Mouse (Mus musculus) liver, adult (tissue): ENCODE data around the gene Ddx46.

Experiments used
- GATA4 ChIP-seq: IDR thresholded peaks from 2 replicates; pipeline ENCODE4 v1.6.1; 2014; ENCODE audit warnings: mild to moderate bottlenecking, low read length; ENCODE audit not compliant: insufficient replicate concordance

Gene Ddx46

DNA sequence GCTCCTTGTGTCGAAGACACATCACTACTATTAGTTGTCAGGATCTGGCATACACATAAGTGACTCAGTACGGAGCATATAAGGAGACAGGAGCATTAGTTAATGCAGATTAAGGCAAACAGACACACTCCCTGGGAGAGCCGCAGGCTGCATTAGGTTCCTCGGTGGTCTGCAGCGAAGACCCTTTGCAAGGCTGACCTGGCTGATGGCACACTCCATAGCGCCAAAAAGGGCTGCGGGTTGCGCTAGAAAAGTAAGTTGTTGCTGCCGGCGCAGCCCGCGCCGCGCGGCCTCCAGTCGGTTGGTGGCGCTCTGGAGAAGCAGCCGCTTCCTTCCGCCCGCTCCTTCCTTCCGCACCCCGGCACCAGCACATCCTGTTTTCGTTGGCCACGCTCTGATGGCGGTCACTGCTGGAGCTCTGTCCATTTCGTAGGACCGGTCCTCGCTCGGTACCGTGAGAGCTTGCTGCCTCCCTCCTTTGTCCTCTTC, at the start of gene Ddx46:
Gene Ddx46, plus strand, starts transcription at position 389 of the 489 bp plus-strand sequence.
- TF ChIP-seq GATA4, result peak; percentile 41; the same call in 1 of the 2 replicates

DNA sequence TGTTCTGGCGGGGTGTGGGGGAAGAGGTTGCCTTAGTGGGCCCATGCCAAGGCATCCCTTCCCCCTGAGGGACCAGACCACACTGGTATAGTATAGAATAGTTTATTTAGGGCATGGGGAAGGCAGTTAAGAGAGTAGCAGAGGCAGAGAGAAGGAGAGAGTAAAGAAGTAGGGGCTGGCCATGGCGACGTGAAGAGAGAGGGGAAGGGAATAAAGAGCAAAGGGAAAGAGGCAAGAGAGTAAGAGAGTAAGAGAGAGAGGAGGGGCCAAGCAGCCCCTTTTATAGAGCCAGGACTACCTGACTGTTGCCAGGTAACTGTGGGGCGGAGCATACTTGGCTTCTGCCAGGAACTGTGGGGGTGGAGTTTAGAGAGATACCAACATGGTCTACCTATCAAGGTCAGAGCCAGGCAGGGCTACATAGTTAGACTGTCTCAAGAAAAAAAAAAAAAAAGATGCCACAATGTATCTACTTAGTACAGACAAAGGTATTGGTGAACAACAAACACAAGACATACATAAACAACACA, 42.8 kb upstream of the Ddx46 start:
- no peak for TF ChIP-seq GATA4

DNA sequence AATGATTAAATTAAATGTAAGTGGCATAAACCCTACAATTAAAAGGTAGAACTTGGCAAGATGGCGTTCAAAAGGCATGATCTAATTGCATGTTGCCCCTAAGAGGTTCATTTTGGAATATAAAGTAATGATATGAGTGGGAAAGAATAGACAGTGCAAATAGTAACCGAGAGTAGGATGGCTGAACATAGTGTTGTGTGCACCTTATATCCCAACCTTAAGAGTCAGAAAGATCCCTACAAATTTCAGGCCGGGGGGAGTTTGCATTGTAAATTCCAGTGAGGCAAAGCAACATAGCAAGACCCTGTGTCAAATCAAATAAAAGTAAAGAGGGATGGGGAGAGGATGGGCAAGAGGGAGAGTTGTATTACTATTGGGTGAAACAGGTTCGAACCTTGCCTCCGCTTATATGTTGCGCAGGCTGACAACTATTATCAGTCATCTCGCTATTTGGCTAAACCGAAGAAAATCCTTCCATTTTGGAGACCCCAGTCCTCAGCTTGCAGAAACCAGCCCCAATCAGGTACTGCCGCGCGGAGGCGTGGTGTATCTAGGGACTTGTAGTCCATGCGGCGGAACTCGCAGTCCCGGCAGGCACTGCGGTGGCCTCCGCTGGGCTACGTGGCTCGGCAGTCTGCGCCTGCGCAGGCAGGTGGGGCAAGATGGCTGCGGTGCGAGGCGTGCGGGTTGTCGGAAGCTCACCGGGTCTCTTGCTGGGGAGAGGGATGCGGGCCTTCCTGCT, 42.1 kb upstream of the Ddx46 start:
- 0 out of 2 replicates have a peak, but pooled peaks have one; percentile 14 for TF ChIP-seq GATA4

DNA sequence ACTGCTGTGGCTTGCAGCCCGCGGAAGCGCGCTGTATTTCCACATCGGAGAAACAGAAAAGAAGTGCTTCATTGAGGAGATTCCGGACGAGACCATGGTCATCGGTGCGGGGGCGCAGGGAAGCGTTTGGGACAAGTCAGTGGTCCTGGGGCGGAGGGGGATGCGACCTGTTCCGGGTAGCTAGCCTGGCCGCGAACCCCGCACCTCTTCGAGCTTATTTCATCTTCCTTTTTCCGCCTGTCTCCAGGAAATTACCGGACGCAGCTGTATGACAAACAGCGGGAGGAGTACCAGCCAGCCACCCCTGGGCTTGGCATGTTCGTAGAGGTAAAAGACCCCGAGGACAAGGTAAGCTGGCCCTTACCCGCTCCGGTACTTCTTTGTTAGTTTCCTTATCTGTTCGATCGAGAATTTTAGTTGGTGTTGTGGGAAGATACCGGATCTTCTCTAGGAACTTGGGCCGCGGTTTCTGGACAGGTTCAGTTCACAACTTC, 41.5 kb upstream of the Ddx46 start:
- TF ChIP-seq GATA4, result no peak

DNA sequence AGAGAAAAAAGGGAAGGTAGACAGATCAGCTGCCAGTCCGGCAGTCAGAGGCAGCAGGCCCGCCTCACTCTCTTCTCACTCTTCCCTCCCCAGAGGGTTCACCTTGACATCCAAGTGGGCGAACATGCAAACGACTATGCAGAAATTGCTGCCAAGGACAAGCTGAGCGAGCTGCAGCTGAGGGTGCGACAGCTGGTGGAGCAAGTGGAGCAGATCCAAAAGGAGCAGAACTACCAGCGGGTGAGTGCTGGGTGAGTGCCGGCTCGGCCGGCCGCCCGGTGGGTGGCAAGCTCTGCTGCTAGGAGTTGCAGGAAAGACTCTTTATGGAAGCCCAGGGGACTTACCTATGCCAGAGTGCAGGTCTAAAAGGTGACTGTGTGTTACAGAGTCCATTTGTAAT, 39.5 kb upstream of the Ddx46 start:
- TF ChIP-seq GATA4, result no peak

DNA sequence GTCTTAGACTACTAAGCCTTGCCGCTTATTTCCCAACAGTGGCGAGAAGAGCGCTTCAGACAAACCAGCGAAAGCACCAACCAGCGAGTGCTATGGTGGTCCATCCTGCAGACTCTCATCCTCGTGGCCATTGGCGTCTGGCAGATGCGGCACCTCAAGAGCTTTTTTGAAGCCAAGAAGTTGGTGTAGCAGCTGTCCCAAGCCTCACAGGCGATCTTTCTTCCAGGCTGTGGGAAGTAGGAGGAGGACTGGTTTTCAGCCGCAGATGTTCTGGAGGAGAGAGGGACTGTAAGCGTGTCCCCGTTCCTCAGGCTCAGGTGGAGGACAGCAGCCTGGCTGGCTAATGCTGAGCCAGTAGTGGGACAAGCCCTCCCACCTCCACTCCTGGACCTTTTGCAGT, 38.0 kb upstream of the Ddx46 start:
- no peak for TF ChIP-seq GATA4

DNA sequence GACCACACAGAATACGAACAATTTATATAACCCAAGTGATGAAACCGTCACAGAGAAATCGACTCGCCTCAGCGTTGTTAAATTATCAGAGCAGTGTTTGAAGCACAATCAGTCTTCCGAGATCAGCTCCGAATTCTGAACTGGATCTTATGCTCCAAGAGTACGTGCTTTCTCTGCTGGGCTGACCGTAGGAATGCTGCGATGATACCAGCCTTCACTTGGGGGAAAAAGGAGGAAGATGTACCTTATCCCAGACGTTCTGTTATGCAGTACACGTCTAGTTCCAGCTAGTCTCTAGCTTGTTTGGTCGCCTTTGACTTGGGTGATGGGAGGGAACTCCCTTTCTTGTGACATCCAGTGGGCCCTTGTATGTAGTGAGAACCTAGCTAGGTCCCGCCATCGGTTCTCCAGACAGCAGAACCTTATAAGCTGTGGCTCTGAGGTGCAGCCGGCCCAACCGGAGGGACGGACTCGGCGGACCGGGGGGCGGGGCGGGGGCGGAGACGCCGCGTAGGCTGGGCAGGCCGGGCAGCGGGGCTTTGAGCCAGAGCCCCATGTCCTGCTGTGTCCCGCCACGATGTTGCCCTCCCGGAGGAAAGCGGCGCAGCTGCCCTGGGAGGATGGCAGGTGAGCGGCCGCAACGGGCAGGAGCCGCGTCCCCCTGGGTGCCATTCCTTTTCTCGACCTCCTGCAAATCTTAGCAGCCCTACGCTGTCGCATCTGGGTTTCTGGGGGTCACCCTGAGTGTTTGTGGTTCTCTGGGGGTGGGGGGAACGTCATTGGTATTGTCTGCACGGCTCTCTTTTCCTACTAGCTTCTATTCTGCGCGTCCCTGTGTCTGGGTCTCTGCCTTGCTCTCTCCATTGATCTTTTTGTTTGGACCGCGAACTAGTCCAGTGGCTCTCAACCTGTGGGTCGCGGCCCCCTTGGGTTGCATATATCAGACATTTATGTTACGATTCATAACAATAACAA, 35.0 kb upstream of the Ddx46 start, which contains the start of gene B4galt7:
Gene B4galt7, plus strand, starts transcription at position 331 of the 975 bp plus-strand sequence.
- no peak for TF ChIP-seq GATA4

DNA sequence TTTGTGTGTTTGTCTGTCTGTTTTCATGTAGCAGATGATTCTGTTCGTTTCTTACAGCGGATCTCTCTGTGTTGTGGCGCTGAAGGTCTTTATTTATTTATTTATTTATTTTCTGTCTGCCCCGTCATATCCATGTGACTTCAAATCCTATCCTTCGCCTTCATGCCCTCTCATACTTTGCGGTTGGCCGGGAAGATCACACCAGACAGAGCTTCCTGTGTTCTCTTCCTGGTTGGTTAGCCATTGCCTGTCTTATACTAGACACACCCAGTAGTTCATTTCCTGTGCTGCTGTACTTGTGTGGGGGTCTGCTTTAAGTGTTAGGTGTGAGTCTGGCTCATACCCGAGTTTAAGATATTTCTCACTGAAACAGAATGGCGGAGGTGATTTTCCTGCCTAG, 34.2 kb upstream of the Ddx46 start:
- no peak for TF ChIP-seq GATA4

DNA sequence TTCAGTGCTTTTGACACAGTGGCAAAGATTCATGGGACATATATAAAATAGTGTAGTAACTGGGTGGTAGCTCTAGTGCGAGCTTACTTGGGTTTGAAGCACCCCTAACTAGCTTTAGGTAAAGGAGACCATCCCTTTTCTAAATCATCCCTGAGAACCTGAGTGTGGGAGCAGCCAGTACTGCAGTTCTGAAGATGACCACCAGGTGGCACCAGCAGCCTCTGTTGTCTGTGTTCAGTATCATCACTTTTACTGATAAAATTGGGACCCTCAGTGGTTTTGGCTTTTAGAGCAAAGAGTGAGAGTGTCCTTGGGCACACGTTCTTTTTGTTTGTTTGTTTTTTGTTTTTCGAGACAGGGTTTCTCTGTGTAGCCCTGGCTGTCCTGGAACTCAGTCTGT, 33.2 kb upstream of the Ddx46 start:
- TF ChIP-seq GATA4, result no peak

DNA sequence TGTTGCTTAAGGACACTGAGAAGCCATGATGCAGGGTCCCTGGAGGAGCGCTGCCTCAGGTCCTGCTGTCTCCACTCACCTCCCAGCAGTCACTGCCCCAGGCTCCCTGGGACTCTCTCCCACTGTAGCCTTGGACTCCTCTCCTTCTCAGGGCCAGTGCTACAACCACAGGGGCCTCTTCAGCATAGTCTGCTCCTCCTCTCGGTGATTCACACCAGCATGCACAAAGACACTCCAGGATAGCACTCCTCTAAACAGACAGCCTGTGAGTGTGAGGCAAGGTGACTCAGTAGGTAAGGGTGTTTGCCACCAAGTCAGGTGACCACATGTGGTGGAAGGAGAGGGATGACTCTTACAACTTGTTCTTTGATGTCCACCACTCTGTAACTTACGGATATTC, 30.2 kb upstream of the Ddx46 start:
- no peak for TF ChIP-seq GATA4

DNA sequence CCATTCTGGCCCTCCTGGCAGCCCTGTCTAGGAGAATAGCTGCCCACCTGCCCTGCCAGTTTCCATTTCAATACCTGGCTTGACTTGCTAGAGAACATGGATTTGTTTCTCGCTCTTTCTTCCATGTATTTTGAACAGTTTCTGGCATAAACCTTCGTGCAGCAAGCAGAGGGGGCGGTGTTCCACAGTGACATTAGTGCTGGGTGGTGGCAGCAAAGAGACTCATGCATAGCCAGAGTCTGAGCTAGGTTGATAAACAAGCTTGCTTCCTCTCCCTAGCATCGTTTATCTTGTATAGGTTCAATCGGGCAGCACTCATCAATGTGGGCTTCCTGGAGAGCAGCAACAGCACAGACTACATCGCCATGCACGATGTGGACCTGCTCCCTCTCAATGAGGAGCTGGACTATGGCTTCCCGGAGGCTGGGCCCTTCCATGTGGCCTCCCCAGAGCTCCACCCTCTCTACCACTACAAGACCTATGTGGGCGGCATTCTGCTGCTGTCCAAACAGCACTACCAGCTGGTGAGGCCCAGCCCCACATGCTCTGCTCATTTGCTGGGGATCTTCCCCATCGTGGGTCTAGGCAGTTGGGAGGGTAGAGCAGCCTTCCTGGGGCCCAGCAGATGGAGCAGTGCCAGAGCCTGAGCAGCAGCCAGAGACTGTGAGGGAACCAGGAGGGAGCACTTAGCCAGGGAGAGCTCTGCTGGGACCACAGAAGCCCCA, 27.8 kb upstream of the Ddx46 start:
- TF ChIP-seq GATA4, result no peak

DNA sequence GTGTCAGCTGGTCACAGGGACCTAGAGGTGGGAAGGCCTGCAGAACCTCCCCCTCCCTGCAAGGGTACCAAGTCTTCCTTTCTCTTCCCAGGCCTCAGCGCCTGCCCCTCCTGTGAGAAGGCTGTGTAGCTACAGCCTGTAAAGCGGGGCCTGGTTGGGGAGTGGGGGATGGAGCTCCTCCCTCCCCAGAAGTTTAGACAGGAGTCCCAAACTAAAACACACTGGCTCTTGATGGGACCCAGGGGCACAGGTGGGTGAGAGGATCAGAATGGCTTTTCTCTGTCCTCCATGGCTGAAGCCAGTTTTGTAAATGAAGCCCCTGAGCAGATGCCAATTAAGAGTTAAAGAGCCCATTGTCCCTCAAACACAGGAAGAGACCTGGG, 27.2 kb upstream of the Ddx46 start:
- no peak for TF ChIP-seq GATA4

DNA sequence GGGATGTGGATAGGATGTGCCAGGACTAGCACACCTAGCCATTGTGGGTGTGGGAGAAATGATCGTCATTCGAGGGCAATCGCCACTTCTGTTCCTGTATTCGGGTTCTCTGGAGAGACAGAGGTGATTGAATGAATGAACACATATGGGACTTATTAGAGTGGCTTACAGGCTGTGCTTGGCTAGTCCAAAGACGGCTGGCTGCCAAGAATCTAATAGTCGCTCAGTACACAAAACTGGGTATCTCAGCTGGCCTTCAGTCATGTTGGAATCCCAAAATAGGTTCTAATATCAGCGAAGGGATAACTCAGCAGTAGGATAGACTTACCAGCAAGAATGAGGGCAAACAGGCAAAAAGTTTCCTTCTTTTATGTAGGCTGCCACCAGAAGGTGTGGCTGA, 22.8 kb upstream of the Ddx46 start:
- TF ChIP-seq GATA4, result no peak

DNA sequence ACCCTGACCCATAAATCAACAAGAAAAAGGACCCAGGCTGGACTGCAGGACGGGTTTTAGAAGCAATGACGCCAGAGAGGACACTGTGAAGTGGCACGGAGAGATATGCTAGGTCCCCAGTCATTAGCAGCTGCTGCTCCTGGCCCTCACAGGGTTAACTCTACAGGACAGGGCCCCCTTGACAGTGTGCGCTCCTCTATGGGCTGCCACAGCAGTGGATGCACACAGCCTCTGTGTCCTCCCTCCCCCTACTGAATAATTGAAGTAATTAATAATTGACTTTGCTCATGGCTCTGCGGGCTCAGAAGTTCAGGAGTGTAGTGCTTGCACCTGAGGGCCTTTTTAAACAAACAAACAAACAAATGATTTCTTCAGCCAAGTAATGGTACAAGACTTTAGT, 21.4 kb upstream of the Ddx46 start:
- TF ChIP-seq GATA4, result no peak

DNA sequence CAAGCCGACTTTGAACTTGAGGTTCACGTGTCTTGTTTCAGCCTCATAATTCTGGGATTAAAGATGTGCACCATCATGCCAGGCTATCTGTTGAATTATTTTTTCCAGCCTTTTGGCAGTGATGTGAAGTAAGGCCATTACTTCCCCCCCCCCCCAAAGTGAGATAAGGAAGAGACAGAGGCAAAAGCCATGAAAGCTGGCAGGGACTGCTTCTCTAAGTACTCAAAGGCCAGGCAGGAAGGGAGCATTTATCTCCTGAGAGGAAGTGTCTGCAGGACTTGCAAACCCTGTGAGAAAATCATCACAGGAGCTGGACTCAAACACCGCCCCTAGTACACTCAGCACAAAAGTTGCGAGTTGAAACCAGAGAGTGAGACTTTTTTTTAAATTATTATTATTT, 15.5 kb upstream of the Ddx46 start:
- peak; percentile 91; the same call in 1 of the 2 replicates for TF ChIP-seq GATA4
